Mouse (Mus musculus) ES-Bruce4 (cell line): ENCODE measurements around the gene Manbal.

ENCODE experiments used
- CTCF ChIP-seq: IDR thresholded peaks from one replicate; pipeline ENCODE4 v1.8.1; 2011; ENCODE audit warnings: low read depth, low read length
- POLR2A ChIP-seq: IDR thresholded peaks from one replicate; pipeline ENCODE4 v1.8.1; 2011; ENCODE audit warnings: low read length; ENCODE audit not compliant: insufficient read depth

DNA sequence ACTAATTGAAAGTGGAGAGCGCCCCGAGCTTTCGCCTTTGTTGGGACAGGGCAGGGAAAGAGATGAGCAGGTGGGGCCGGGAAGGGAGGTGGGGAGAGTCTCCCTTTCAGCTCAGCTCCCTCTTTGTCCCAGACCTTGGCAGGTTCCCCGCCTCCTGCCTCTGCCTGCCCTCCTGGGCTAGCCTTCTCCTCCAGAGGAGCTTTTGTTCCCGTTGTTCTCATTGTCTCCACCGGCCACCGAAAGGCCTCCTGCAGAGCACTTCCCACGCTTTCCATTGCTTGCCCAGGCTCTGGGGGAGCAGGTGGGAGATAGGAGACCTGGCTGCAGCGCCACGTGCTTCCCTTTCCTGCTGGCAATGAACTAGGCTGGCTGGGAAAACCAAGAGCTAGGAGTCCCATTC is 38.8 kb upstream of the Manbal start:
- TF ChIP-seq CTCF (no peak), POLR2A (no peak)
